Mouse (Mus musculus) thymus, adult 2 months (tissue): ENCODE data around the gene Iqcn. TPM values are rescaled to one million over a fixed set of nuclear protein-coding genes. Genes with fewer than 3 reads are reported as not detected.

Experiments used
- DNase-seq: peaks from one replicate; pipeline ENCODE4 v3.0.0; 2021
- H3K27ac ChIP-seq: fragments of 200-500 bp; 2 replicates; pipeline ENCODE4 v1.5.1; 2012; ENCODE audit warnings: low read length, control low read depth; ENCODE audit not compliant: control insufficient read depth, insufficient read depth
- H3K27me3 ChIP-seq: fragments of 200-500 bp; 2 replicates; pipeline ENCODE4 v1.6.1; 2012; ENCODE audit warnings: mild to moderate bottlenecking, low read length, moderate library complexity, mixed read lengths; ENCODE audit not compliant: control insufficient read depth, insufficient read depth
- H3K36me3 ChIP-seq: fragments of 200-500 bp; 2 replicates; pipeline ENCODE4 v1.6.1; 2012; ENCODE audit warnings: mild to moderate bottlenecking, low read length, moderate library complexity; ENCODE audit not compliant: control insufficient read depth, insufficient read depth
- H3K4me1 ChIP-seq: fragments of 200-500 bp; replicated peaks from 2 replicates; pipeline ENCODE4 v1.6.1; 2012; ENCODE audit warnings: low read length; ENCODE audit not compliant: control insufficient read depth, insufficient read depth
- H3K4me3 ChIP-seq: fragments of 200-500 bp; 2 replicates; pipeline ENCODE4 v1.5.1; 2012; ENCODE audit warnings: mild to moderate bottlenecking, low read length, control low read depth, moderate library complexity; ENCODE audit not compliant: control insufficient read depth, insufficient read depth
- CTCF ChIP-seq: fragments of 200-500 bp; IDR thresholded peaks from 2 replicates; pipeline ENCODE4 v1.5.1; 2012; ENCODE audit warnings: mild to moderate bottlenecking, control low read depth, low read length, moderate library complexity, borderline replicate concordance; ENCODE audit not compliant: control insufficient read depth, poor library complexity, insufficient read depth; ENCODE audit errors: extremely low read depth
- POLR2A ChIP-seq: fragments of 200-500 bp; IDR thresholded peaks from 2 replicates; pipeline ENCODE4 v1.6.1; 2012; ENCODE audit warnings: mild to moderate bottlenecking, low read length, control low read depth, moderate library complexity; ENCODE audit not compliant: control insufficient read depth, poor library complexity, insufficient read depth; ENCODE audit errors: extremely low read depth
- WGBS: fragments of 180-500 bp; shearing (Covaris S2); methylation state at CpG from one replicate; pipeline ENCODE4 v1.1.7; 2018; 5-methylcytosine and 5-hydroxymethylcytosine counted together
- polyA plus RNA-seq: library from polyadenylated mRNA; depleted of rRNA; stranded (reverse); fragments of >200 nt; gene quantifications from 2 replicates; pipeline ENCODE4 v1.2.3, GENCODE M21; 2012

The Iqcn gene
- polyA plus RNA-seq, 1 experiment: 0.28 TPM

DNA sequence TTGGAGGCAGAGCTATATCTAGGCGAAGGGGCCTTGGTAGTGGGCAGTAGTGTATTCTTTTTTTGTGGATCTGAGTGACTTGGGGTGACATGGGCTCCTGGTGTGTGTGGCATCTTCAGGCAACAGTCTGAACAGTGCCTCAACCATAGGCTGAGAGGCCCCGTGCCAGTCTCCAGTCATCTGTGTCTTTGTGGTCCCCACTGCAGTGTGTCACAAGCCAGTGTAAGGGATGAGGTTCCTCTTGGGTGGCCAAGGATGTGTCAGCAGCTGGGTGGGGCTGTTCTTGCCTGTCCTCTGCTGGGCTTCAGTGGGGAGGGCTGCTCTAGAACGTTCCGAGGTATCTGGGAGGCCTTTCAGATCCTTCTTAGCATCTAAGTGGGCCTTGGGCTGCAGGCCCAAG is 27.7 kb downstream of the Iqcn start:
- H3K27me3 ChIP-seq: no peaks in the 10 kb centered on the region; the same call in 1 of the 2 replicates
- TF ChIP-seq POLR2A: no peak
- TF ChIP-seq CTCF: no peak
- H3K4me3 ChIP-seq: no peak overlapping the region
- 83% methylated on average over 4 of the region's 4 CpGs for WGBS
- no peak for DNase-seq
- peaks cover 12% of the 10 kb centered on the region for H3K4me1 ChIP-seq
- H3K36me3 ChIP-seq: no peaks in the 10 kb centered on the region
- H3K27ac ChIP-seq: no peak overlapping the region

DNA sequence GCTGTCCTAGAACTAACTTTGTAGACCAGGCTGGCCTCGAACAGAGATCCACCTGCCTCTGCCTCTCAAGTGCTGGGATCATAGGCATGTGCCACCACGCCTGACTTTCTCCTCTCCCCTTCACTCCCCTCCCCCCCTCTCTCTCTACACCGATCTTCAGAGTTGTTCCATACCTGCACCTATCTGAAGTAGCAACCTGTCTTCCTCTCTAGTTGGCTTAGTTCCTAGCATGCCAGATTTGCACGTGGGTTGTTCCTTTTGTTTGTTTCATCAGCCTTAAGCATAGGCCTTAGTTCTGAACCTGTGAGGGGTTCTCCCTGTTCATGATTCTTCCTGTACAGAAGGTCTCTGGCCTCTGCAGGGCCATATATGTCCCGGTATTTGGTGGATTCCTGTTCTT is 34.4 kb downstream of the Iqcn start:
- no peaks in the 10 kb centered on the region for H3K36me3 ChIP-seq
- peaks cover 7% of the 10 kb centered on the region for H3K4me1 ChIP-seq
- peaks cover 5% of the 10 kb centered on the region for H3K27me3 ChIP-seq
- WGBS: 87% methylated on average over 5 of the region's 5 CpGs
- no peak for DNase-seq
- no peak overlapping the region for H3K4me3 ChIP-seq
- TF ChIP-seq POLR2A (no peak), CTCF (no peak)
- H3K27ac ChIP-seq: no peak overlapping the region

DNA sequence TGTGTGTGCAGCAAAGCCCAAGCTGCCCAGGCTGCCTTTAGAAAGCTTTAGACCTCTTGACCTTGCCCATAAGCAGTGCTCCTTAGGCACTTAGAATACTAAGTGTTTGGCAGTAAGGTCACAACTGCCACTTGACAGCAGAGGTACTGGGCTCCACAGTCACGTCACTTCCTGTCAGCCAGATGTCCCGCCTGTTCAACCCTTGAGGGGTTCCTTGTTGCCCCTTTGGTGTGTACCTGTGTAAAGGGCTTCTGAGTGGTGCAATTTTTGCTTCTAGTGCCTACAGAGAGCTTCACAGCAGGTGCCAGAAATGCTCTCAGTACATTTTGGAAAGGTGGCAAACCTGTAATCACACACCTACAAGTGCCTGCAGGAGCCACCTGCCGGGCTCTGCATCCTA is 35.0 kb downstream of the Iqcn start:
- Histone ChIP-seq H3K4me1 (peaks cover 9% of the 10 kb centered on the region), H3K27me3 (peaks cover 10% of the 10 kb centered on the region), H3K27ac (no peak overlapping the region), H3K36me3 (no peaks in the 10 kb centered on the region), H3K4me3 (no peak overlapping the region)
- no peak for DNase-seq
- no peak for TF ChIP-seq POLR2A
- no peak for TF ChIP-seq CTCF
- WGBS: 37% methylated on average over 3 of the region's 3 CpGs

DNA sequence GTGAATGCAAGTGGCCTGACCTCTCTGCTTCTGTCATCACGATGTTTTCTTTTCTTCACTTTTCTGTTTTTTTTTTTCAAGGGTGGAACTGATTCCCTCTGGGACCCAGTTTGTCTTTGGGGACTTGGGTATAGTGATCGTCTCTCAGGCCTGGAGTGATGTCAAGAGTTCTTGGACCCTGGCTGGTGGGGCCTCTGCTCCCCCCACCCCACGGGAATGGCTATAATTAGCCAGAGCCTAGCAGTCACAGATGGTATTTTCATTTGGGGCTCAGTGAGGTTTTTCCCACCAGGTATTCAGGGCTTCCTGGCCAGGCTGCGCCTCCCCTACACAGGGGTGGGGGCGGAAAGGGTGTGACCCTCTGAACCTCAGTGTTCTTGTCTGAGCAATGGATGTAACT is 38.4 kb downstream of the Iqcn start:
- no peak overlapping the region for H3K27ac ChIP-seq
- TF ChIP-seq CTCF (no peak), POLR2A (no peak)
- no peak for DNase-seq
- WGBS: 75% methylated on average over 5 of the region's 5 CpGs
- no peak overlapping the region for H3K4me3 ChIP-seq
- peaks cover 21% of the 10 kb centered on the region for H3K4me1 ChIP-seq
- H3K27me3 ChIP-seq: peaks cover 17% of the 10 kb centered on the region
- H3K36me3 ChIP-seq: no peaks in the 10 kb centered on the region

DNA sequence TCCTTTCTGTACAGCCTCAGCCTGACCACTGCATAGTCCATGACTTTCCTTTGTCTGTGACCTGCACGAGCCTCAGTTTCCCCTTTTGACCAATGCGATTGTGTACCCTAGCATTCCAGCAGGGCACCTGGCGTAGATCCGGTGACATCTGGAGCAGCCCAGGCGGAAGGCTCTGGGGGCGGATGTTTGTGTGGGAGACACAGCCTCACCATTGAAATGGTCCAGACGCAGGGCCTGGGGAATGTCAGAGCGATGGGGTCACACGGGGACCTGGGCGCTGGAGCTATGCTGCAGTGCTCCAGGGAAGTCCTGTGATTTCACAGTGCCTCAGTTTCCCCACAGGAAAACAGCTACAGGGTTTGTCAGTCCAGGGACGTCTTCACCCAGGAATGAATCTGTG is 38.9 kb downstream of the Iqcn start:
- Histone ChIP-seq H3K27ac (no peak overlapping the region), H3K36me3 (no peaks in the 10 kb centered on the region), H3K27me3 (peaks cover 17% of the 10 kb centered on the region), H3K4me3 (no peak overlapping the region), H3K4me1 (peaks cover 21% of the 10 kb centered on the region)
- DNase-seq: no peak
- TF ChIP-seq CTCF: no peak
- no peak for TF ChIP-seq POLR2A
- WGBS: 89% methylated on average over 11 of the region's 11 CpGs

DNA sequence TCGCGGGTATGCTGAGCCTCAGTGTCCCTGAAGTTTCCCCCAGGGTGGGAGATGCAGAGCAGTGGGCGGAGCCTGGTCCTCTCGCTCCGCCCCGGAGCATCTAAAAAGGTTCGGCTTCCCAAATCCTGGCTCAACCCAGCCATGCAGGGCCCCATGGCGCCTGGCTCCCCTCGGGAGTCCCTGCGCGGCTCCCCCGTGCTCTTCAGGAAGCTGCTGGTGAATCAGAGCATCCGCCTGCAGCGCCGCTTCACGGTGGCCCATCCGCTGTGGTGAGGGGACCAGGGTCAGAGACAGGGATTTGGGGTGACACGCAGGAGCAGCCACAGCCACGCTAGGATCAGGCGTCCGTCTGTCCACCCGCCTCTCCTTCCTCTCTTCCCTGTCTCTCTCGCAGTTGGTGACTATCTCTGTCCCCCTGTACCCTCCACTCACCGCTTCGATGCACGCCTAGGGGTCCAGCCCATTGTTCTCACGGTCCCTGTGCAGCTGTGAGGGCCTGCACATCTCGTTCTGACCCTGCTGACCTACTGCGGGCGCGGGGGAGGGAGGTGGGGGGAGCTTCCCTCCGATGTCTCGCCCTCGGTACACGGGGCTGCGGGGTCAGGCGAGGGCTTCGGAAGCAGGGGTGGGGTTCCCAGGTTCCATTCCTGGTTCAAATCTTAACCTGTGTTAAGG is 39.9 kb downstream of the Iqcn start:
- 8% methylated on average over 38 of the region's 38 CpGs for WGBS

More for the DNA sequence above, 39.9 kb downstream of the Iqcn start:
- DNase-seq: no peak
- Histone ChIP-seq H3K27ac (no peak overlapping the region), H3K4me1 (peaks cover 18% of the 10 kb centered on the region), H3K4me3 (no peak overlapping the region), H3K27me3 (peaks cover 17% of the 10 kb centered on the region), H3K36me3 (no peaks in the 10 kb centered on the region)
- TF ChIP-seq POLR2A (no peak), CTCF (no peak)
